Mouse (Mus musculus): Measurements from ENCODE around the gene Itpr2. TPM values are rescaled to one million over a fixed set of nuclear protein-coding genes. Genes with fewer than 3 reads are reported as not detected.

Itpr2 gene
- polyA plus RNA-seq, 1 experiment: 18.0 TPM

DNA sequence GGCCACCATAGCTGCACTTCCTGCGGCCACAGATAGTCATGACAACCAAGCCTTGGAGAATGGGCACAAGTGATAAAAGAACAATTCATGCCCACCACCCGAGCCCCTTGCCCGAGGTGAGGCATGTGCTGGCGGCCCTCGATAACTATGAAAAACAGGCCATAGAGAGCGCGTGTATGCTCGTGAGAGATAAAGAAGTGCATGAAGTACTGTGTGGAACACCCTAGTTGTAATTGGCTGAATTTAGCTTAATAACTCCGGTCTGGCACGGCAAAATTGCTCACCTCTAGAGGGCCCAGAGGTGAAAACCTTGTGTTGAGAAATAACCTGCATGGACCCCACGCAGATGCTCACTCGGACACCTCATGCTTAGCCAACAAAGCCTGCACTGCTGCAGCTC is 282.5 kb downstream of the Itpr2 start:
- Histone ChIP-seq H3K4me1 (ENCODE audit: control insufficient read depth, insufficient read depth, insufficient read length) (peaks cover 13% of the 10 kb centered on the region; the same call in 1 of the 2 replicates), H3K27ac (ENCODE audit: insufficient read depth, low read length) (no peak overlapping the region; the same call in 1 of the 2 replicates), H3K4me3 (ENCODE audit: extremely low read depth, insufficient read depth, insufficient read length) (peak overlapping the region; percentile 16; the same call in 1 of the 2 replicates), H3K36me3 (ENCODE audit: control insufficient read depth, insufficient read depth, low read length) (peaks cover 7% of the 10 kb centered on the region), H3K27me3 (ENCODE audit: control insufficient read depth, insufficient read depth, low read length) (no peaks in the 10 kb centered on the region)
- WGBS: 78% methylated on average over 12 of the region's 12 CpGs
- DNase-seq (ENCODE audit: low read depth in 1 of 2, low spot score in 2 of 2): no peak
- TF ChIP-seq POLR2A (IDR thresholded peaks at IDR 0.05; ENCODE audit: low read depth, low read length): no peak
- no peak for TF ChIP-seq CTCF (IDR thresholded peaks at IDR 0.05; ENCODE audit: extremely low read depth, insufficient read depth, insufficient read length, insufficient replicate concordance)

DNA sequence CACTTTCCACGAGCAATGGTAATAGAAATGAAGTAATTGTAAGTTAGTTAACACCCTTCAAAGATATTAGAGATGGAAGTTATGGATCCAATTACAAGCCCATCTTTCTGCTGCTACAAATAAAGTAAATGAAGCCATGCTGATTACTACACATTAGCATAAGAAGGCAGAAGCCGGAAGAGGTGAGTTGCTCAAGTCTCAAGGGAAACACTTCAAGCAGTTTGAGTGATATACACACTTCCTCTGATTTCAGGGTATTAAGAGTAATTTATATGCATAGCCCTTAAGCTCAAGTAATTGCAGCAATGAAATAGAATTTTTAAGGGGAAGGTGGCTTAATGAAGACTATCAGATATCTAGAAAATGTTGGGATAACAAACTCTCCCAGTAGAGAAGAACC is 286.7 kb downstream of the Itpr2 start:
- WGBS: 43% methylated on average over 2 of the region's 2 CpGs
- no peak overlapping the region for H3K4me3 ChIP-seq (ENCODE audit: extremely low read depth, insufficient read depth, insufficient read length)
- no peak overlapping the region for H3K27ac ChIP-seq (ENCODE audit: insufficient read depth, low read length)
- TF ChIP-seq POLR2A (IDR thresholded peaks at IDR 0.05; ENCODE audit: low read depth, low read length) (no peak), CTCF (IDR thresholded peaks at IDR 0.05; ENCODE audit: extremely low read depth, insufficient read depth, insufficient read length, insufficient replicate concordance) (no peak)
- no peaks in the 10 kb centered on the region for H3K27me3 ChIP-seq (ENCODE audit: control insufficient read depth, insufficient read depth, low read length)
- peaks cover 4% of the 10 kb centered on the region for H3K36me3 ChIP-seq (ENCODE audit: control insufficient read depth, insufficient read depth, low read length)
- peaks cover 8% of the 10 kb centered on the region; the same call in 1 of the 2 replicates for H3K4me1 ChIP-seq (ENCODE audit: control insufficient read depth, insufficient read depth, insufficient read length)
- DNase-seq (ENCODE audit: low read depth in 1 of 2, low spot score in 2 of 2): no peak

DNA sequence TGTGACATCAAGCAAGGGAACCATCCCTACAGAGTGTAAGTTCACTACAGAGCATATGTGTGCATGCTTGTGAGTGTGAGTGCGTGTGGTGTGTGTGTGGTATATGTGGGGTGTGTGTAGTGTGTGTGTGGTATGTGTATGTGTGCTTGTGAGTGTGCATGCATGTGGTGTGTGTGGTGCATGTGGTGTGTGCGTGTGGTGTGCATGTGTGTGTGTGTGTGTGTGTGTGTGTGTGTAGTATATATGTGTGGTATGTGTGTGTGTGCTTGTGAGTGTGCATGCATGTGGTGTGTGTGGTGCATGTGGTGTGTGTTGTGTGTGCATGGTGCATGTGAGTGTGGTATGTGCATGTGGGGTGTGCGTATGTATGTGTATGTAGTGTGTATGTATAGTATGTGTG is 289.7 kb downstream of the Itpr2 start:
- no peak overlapping the region for H3K4me3 ChIP-seq (ENCODE audit: extremely low read depth, insufficient read depth, insufficient read length)
- TF ChIP-seq POLR2A (IDR thresholded peaks at IDR 0.05; ENCODE audit: low read depth, low read length) (no peak), CTCF (IDR thresholded peaks at IDR 0.05; ENCODE audit: extremely low read depth, insufficient read depth, insufficient read length, insufficient replicate concordance) (no peak)
- no peak for DNase-seq (ENCODE audit: low read depth in 1 of 2, low spot score in 2 of 2)
- 96% methylated on average over 3 of the region's 3 CpGs for WGBS
- H3K36me3 ChIP-seq (ENCODE audit: control insufficient read depth, insufficient read depth, low read length): no peaks in the 10 kb centered on the region
- no peak overlapping the region for H3K27ac ChIP-seq (ENCODE audit: insufficient read depth, low read length)
- H3K4me1 ChIP-seq (ENCODE audit: control insufficient read depth, insufficient read depth, insufficient read length): peaks cover 34% of the 10 kb centered on the region; the same call in 1 of the 2 replicates
- H3K27me3 ChIP-seq (ENCODE audit: control insufficient read depth, insufficient read depth, low read length): no peaks in the 10 kb centered on the region

DNA sequence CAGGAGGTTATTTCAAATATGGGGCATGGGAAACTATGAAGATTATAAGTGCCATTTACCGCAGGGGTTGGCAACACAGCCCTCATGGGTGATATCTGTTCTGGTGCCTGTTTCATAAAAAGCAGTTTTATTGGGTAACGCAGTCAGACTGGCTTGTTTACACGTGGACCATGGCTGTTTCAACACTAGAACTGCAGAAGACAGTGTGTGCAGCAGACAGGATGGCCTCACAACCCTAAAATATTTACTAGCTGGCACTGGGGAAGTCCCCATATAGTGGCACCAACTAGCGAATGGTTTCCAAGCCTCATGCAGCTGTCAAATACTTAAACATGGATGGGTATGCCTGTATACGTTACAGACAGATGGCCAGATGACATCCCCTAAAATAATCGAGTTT is 290.8 kb downstream of the Itpr2 start:
- Histone ChIP-seq H3K4me1 (ENCODE audit: control insufficient read depth, insufficient read depth, insufficient read length) (peaks cover 38% of the 10 kb centered on the region; the same call in 1 of the 2 replicates), H3K27me3 (ENCODE audit: control insufficient read depth, insufficient read depth, low read length) (no peaks in the 10 kb centered on the region), H3K27ac (ENCODE audit: insufficient read depth, low read length) (no peak overlapping the region), H3K36me3 (ENCODE audit: control insufficient read depth, insufficient read depth, low read length) (no peaks in the 10 kb centered on the region), H3K4me3 (ENCODE audit: extremely low read depth, insufficient read depth, insufficient read length) (no peak overlapping the region)
- no peak for DNase-seq (ENCODE audit: low read depth in 1 of 2, low spot score in 2 of 2)
- TF ChIP-seq POLR2A (IDR thresholded peaks at IDR 0.05; ENCODE audit: low read depth, low read length) (no peak), CTCF (IDR thresholded peaks at IDR 0.05; ENCODE audit: extremely low read depth, insufficient read depth, insufficient read length, insufficient replicate concordance) (no peak)
- 69% methylated on average over 6 of the region's 6 CpGs for WGBS

DNA sequence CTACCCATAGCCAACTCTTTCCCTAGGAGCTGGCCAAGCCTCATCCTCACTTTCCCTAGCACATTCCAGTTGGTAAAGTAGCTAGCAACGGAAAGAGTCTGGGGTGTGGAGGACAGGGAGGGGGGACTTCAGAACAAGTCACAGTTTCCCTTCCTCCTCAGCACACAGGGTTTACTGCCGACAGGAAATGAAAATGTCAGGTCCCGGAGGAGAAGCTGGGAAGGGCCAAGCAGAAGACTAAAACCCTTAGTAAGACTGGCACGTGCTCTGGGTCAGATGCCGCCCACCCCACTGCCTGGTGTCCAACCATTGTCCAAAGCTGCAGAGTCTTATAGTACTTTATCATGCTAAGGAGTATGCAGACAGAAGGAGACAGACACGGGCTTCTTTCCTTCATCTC is 293.0 kb downstream of the Itpr2 start:
- DNase-seq (ENCODE audit: low read depth in 1 of 2, low spot score in 2 of 2): no peak
- TF ChIP-seq POLR2A (IDR thresholded peaks at IDR 0.05; ENCODE audit: low read depth, low read length) (no peak), CTCF (IDR thresholded peaks at IDR 0.05; ENCODE audit: extremely low read depth, insufficient read depth, insufficient read length, insufficient replicate concordance) (no peak)
- Histone ChIP-seq H3K27me3 (ENCODE audit: control insufficient read depth, insufficient read depth, low read length) (no peaks in the 10 kb centered on the region), H3K27ac (ENCODE audit: insufficient read depth, low read length) (no peak overlapping the region), H3K4me1 (ENCODE audit: control insufficient read depth, insufficient read depth, insufficient read length) (peaks cover 31% of the 10 kb centered on the region; the same call in 1 of the 2 replicates), H3K4me3 (ENCODE audit: extremely low read depth, insufficient read depth, insufficient read length) (no peak overlapping the region), H3K36me3 (ENCODE audit: control insufficient read depth, insufficient read depth, low read length) (no peaks in the 10 kb centered on the region)
- WGBS: 15% methylated on average over 6 of the region's 6 CpGs

DNA sequence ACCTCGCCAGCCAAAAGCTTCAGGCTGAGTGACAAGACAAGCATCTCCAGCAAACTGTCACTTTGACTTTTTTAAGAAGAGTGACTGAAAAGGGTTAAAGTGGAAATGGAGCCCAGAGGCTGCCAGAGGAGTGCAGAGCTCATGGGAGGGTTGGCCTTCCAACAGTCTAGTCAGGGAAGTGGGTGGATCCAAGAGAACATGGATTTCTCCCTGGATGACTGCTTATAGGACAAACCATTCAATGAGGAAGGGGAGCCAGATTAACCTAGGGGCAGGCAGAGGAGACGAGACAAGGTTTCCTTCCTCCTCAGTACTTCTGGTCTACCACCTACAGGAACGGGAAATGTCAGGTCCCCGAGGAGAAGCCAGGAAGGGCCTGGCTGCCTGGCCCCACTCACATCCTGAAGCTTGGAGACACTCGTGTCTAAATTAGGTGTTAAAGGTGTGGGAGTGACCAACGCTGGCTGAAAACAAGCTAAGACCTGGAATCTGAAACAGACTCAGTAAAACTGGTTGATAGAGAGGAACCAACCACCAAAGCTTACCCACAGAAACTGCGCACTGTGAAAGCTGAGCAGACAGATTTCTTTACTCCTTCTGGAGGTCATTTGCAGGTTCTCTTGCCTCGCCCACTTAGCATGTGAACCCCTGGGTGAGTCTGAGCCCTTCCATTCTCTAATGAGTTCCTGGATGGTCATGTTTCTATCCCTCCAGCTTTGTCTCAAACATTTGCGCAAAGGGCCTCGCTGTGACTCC is 294.6 kb downstream of the Itpr2 start:
- Histone ChIP-seq H3K27me3 (ENCODE audit: control insufficient read depth, insufficient read depth, low read length) (no peaks in the 10 kb centered on the region), H3K36me3 (ENCODE audit: control insufficient read depth, insufficient read depth, low read length) (no peaks in the 10 kb centered on the region), H3K4me1 (ENCODE audit: control insufficient read depth, insufficient read depth, insufficient read length) (peaks cover 31% of the 10 kb centered on the region; the same call in 1 of the 2 replicates), H3K4me3 (ENCODE audit: extremely low read depth, insufficient read depth, insufficient read length) (no peak overlapping the region), H3K27ac (ENCODE audit: insufficient read depth, low read length) (peak overlapping the region; percentile 22)
- no peak for TF ChIP-seq POLR2A (IDR thresholded peaks at IDR 0.05; ENCODE audit: low read depth, low read length)
- TF ChIP-seq CTCF (IDR thresholded peaks at IDR 0.05; ENCODE audit: extremely low read depth, insufficient read depth, insufficient read length, insufficient replicate concordance): no peak
- 44% methylated on average over 10 of the region's 10 CpGs for WGBS
- no peak for DNase-seq (ENCODE audit: low read depth in 1 of 2, low spot score in 2 of 2)

DNA sequence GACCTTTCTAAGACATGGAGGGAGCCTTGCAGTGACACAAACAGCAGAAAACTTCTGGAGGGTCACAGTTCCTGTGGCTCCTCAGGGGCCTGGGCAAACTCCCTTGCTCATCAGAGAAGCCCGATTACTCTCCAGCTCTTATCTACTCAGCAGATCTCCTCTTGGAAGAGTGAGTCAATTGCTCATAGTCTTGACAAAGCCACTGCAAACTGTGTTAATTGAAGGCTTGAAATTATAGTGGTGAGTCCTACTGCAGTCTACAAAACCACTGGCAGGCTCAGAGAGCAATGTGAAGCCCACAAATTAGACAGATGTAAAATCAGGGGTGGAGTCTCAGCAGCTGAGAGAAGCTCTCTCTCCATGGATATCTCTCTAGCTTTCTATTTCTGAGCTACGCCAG is 296.9 kb downstream of the Itpr2 start:
- DNase-seq (ENCODE audit: low read depth in 1 of 2, low spot score in 2 of 2): no peak
- no peaks in the 10 kb centered on the region for H3K36me3 ChIP-seq (ENCODE audit: control insufficient read depth, insufficient read depth, low read length)
- H3K27me3 ChIP-seq (ENCODE audit: control insufficient read depth, insufficient read depth, low read length): no peaks in the 10 kb centered on the region
- H3K4me1 ChIP-seq (ENCODE audit: control insufficient read depth, insufficient read depth, insufficient read length): peaks cover 28% of the 10 kb centered on the region; the same call in 1 of the 2 replicates
- TF ChIP-seq POLR2A (IDR thresholded peaks at IDR 0.05; ENCODE audit: low read depth, low read length) (no peak), CTCF (IDR thresholded peaks at IDR 0.05; ENCODE audit: extremely low read depth, insufficient read depth, insufficient read length, insufficient replicate concordance) (no peak)
- no peak overlapping the region for H3K27ac ChIP-seq (ENCODE audit: insufficient read depth, low read length)
- 74% methylated on average over 2 of the region's 2 CpGs for WGBS
- H3K4me3 ChIP-seq (ENCODE audit: extremely low read depth, insufficient read depth, insufficient read length): no peak overlapping the region
